Mouse (Mus musculus) midbrain, embryonic 11.5 days (tissue): ENCODE data around the gene Nfe2l3. TPM values are rescaled to one million over a fixed set of nuclear protein-coding genes. Genes with fewer than 3 reads are reported as not detected.
A peak's percentile ranks its signal among the peaks of the same experiment; 100 is the strongest.

Source experiments
- ATAC-seq: fragments of 200-750 bp; cut with Nextera tagmentation; 2 replicates; pipeline ENCODE4 v1.8.0; 2017; ENCODE audit warnings: moderate TSS enrichment, moderate library complexity; ENCODE audit not compliant: low FRiP score
- DNase-seq: peaks from one replicate; pipeline ENCODE4 v3.0.0; 2015; ENCODE audit warnings: low spot score; ENCODE audit errors: missing footprints
- H3K27ac ChIP-seq: fragments of 300-500 bp; sonication (generic); 2 replicates; pipeline ENCODE4 v1.5.1; 2014; ENCODE audit warnings: low read depth, low read length
- H3K27me3 ChIP-seq: fragments of 300-500 bp; sonication (generic); 2 replicates; pipeline ENCODE4 v1.6.1; 2014; ENCODE audit warnings: mild to moderate bottlenecking, low read length, moderate library complexity, mixed read lengths; ENCODE audit not compliant: control insufficient read depth, insufficient read depth
- H3K36me3 ChIP-seq: fragments of 300-500 bp; sonication (generic); 2 replicates; pipeline ENCODE4 v1.6.1; 2014; ENCODE audit warnings: mild to moderate bottlenecking, low read length, moderate library complexity, mixed read lengths; ENCODE audit not compliant: control insufficient read depth, insufficient read depth
- H3K4me1 ChIP-seq: fragments of 300-500 bp; sonication (generic); 2 replicates; pipeline ENCODE4 v1.6.1; 2014; ENCODE audit warnings: low read length; ENCODE audit not compliant: control insufficient read depth, insufficient read depth
- H3K4me2 ChIP-seq: fragments of 300-500 bp; sonication (generic); 2 replicates; pipeline ENCODE4 v1.6.1; 2014; ENCODE audit warnings: mild to moderate bottlenecking, moderate library complexity
- H3K4me3 ChIP-seq: fragments of 300-500 bp; sonication (generic); 2 replicates; pipeline ENCODE4 v1.5.1; 2014; ENCODE audit warnings: low read depth, low read length
- H3K9ac ChIP-seq: fragments of 300-500 bp; sonication (generic); 2 replicates; pipeline ENCODE4 v1.6.1; 2014; ENCODE audit warnings: low read length
- H3K9me3 ChIP-seq: fragments of 300-500 bp; sonication (generic); 2 replicates; pipeline ENCODE4 v1.6.1; 2016; ENCODE audit warnings: low read length; ENCODE audit not compliant: control insufficient read depth
- WGBS: fragments of 180-500 bp; shearing (Covaris S2); extraction: QIAGEN DNeasy Blood & Tissue Kit; methylation state at CpG from one replicate; pipeline ENCODE4 v1.1.7; 2014; 5-methylcytosine and 5-hydroxymethylcytosine counted together
- polyA plus RNA-seq: library from polyadenylated mRNA; unstranded; fragments of >200 nt; fragmentation: Nextera tagmentation; extraction: Ambion mirVana; gene quantifications from 2 replicates; pipeline ENCODE4 v1.2.1, GENCODE M21; 2014

Gene Nfe2l3
- polyA plus RNA-seq, 1 experiment from 2014 or later = 4.3 TPM

- DNase-seq = peak; percentile 96
- H3K27ac ChIP-seq = no peak overlapping the region
- no peak overlapping the region for H3K9ac ChIP-seq
- peak; percentile 68 for ATAC-seq
- no peak overlapping the region for H3K4me2 ChIP-seq
- peaks cover 24% of the 10 kb centered on the region for H3K36me3 ChIP-seq
- H3K4me1 ChIP-seq = no peaks in the 10 kb centered on the region
- no peaks in the 10 kb centered on the region for H3K27me3 ChIP-seq
- 38% methylated on average over 5 of the region's 5 CpGs for WGBS
- no peaks in the 10 kb centered on the region for H3K9me3 ChIP-seq
- no peak overlapping the region for H3K4me3 ChIP-seq
Observed at GRCm38 (mm10) chr6:51459313-51460020, 27.0 kb downstream of the Nfe2l3 start.

GRCm38 (mm10) chr6:51460021-51460360 lies 27.5 kb downstream of the Nfe2l3 start:
- no peaks in the 10 kb centered on the region for H3K4me1 ChIP-seq
- ATAC-seq = 0 out of 2 replicates have a peak, but pooled peaks have one; percentile 12
- WGBS = 82% methylated on average over 4 of the region's 4 CpGs

DNA sequence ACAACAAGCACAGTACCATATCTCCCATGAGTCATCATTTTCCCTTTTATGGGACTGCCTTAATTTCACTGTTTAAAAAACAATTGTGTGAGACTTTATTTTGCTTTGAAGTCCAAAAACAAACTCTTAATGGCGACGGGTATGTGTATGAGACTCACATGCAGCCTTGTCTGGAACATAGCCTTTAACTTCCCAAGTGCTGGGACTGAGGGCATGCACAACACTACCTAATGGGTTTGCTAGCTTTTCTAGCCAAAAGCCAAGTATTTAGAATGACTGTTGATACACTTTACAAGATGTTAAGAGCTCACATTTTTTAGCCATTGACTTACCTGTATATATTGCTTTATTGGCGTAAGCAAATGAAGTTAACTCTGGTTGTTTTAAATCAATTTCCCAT lies 27.9 kb downstream of the Nfe2l3 start:
- Histone ChIP-seq H3K27ac (no peak overlapping the region), H3K4me1 (no peaks in the 10 kb centered on the region), H3K4me3 (no peak overlapping the region), H3K9me3 (no peaks in the 10 kb centered on the region), H3K9ac (no peak overlapping the region), H3K27me3 (no peaks in the 10 kb centered on the region), H3K36me3 (peaks cover 24% of the 10 kb centered on the region), H3K4me2 (no peak overlapping the region)
- peak; percentile 91 for DNase-seq
- no peak for ATAC-seq
- 77% methylated on average over 3 of the region's 3 CpGs for WGBS

More at GRCm38 (mm10) chr6:51460021-51460360, 27.5 kb downstream of the Nfe2l3 start:
- peak; percentile 94 for DNase-seq
- Histone ChIP-seq H3K9ac (no peak overlapping the region), H3K9me3 (no peaks in the 10 kb centered on the region), H3K4me3 (no peak overlapping the region), H3K27ac (no peak overlapping the region), H3K27me3 (no peaks in the 10 kb centered on the region), H3K36me3 (peaks cover 24% of the 10 kb centered on the region), H3K4me2 (no peak overlapping the region)

DNA sequence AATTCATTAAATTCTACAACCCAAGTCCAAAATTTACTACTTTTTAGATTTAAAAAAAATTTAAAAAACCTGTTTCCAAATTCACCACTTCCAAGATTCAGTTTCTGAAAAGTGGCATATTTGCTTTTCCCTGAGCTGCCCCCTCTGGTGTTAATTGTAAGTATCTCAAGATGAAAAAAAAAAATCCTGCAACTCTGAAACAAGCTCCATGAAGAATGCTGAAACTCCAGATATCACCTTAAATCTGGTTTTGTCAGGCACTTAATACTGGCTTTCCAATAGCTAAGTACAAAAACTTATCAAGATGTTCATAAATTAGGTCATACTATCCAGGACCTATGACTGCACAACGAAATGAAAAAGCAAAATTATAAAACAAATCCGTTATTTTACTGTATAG lies 35.2 kb downstream of the Nfe2l3 start:
- Histone ChIP-seq H3K27me3 (no peaks in the 10 kb centered on the region), H3K4me1 (peaks cover 17% of the 10 kb centered on the region), H3K36me3 (peaks cover 16% of the 10 kb centered on the region), H3K4me2 (peak overlapping the region; percentile 65), H3K9me3 (no peaks in the 10 kb centered on the region), H3K4me3 (peak overlapping the region; percentile 97), H3K27ac (no peak overlapping the region), H3K9ac (peak overlapping the region; percentile 63; the same call in 1 of the 2 replicates)
- 4% methylated on average over 2 of the region's 2 CpGs for WGBS
- no peak for DNase-seq
- no peak for ATAC-seq

- peak overlapping the region; percentile 72 for H3K4me2 ChIP-seq
- H3K27ac ChIP-seq = peak overlapping the region; percentile 100
- no peaks in the 10 kb centered on the region for H3K9me3 ChIP-seq
- H3K9ac ChIP-seq = peak overlapping the region; percentile 100
- H3K36me3 ChIP-seq = peaks cover 10% of the 10 kb centered on the region
- H3K4me1 ChIP-seq = peaks cover 23% of the 10 kb centered on the region
- H3K27me3 ChIP-seq = no peaks in the 10 kb centered on the region
- H3K4me3 ChIP-seq = peak overlapping the region; percentile 97
- DNase-seq (peak; percentile 99), ATAC-seq (peak; percentile 23; the same call in 1 of the 2 replicates)
- WGBS = under 1% methylated on average over 63 of the region's 63 CpGs
Observed at GRCm38 (mm10) chr6:51468891-51469561, 36.6 kb downstream of the Nfe2l3 start.

- H3K4me1 ChIP-seq = peaks cover 23% of the 10 kb centered on the region
- peak within 1 kb of the TSS; percentile 100 for H3K9ac ChIP-seq
- no peaks in the 10 kb centered on the region for H3K9me3 ChIP-seq
- peak within 1 kb of the TSS; percentile 97 for H3K4me3 ChIP-seq
- WGBS = under 1% methylated on average over 63 of the region's 63 CpGs
- H3K4me2 ChIP-seq = peak within 1 kb of the TSS; percentile 72
- peaks cover 11% of the 10 kb centered on the region for H3K36me3 ChIP-seq
- no peaks in the 10 kb centered on the region for H3K27me3 ChIP-seq
- DNase-seq = peak; percentile 100
- peak within 1 kb of the TSS; percentile 100 for H3K27ac ChIP-seq
- peak; percentile 89 for ATAC-seq
Observed at GRCm38 (mm10) chr6:51469715-51470310, 37.3 kb downstream of the Nfe2l3 start, which contains the start of gene Hnrnpa2b1. Hnrnpa2b1 (minus strand) TSS chr6:51469894.

- under 1% methylated on average over 83 of the region's 99 CpGs for WGBS
- H3K4me2 ChIP-seq = peak within 1 kb of the TSS; percentile 72
- H3K27ac ChIP-seq = peak within 1 kb of the TSS; percentile 100
- ATAC-seq (peak; percentile 84), DNase-seq (peak; percentile 98)
- H3K27me3 ChIP-seq = no peaks in the 10 kb centered on the region
- H3K9me3 ChIP-seq = no peaks in the 10 kb centered on the region
- H3K36me3 ChIP-seq = peaks cover 11% of the 10 kb centered on the region
- peak within 1 kb of the TSS; percentile 97 for H3K4me3 ChIP-seq
- peaks cover 23% of the 10 kb centered on the region for H3K4me1 ChIP-seq
- H3K9ac ChIP-seq = peak within 1 kb of the TSS; percentile 100
Observed at GRCm38 (mm10) chr6:51470311-51471178, 38.1 kb downstream of the Nfe2l3 start, which contains the start of gene Cbx3. Cbx3 (plus strand) TSS chr6:51470360.

- peaks cover 20% of the 10 kb centered on the region for H3K4me1 ChIP-seq
- no peaks in the 10 kb centered on the region for H3K9me3 ChIP-seq
- ATAC-seq = no peak
- peak overlapping the region; percentile 97 for H3K4me3 ChIP-seq
- peak overlapping the region; percentile 100 for H3K27ac ChIP-seq
- no peaks in the 10 kb centered on the region for H3K27me3 ChIP-seq
- H3K9ac ChIP-seq = peak overlapping the region; percentile 100
- WGBS = 0% methylated on average over 10 of the region's 10 CpGs
- DNase-seq = no peak
- peaks cover 7% of the 10 kb centered on the region for H3K36me3 ChIP-seq
- peak overlapping the region; percentile 72 for H3K4me2 ChIP-seq
Observed at GRCm38 (mm10) chr6:51471179-51471505, 38.7 kb downstream of the Nfe2l3 start.
